Mouse (Mus musculus) B cell, adult 2 months (primary cell): ENCODE measurements around the gene Dync2h1.
"Not testable (repeated sequence)": the region's sequence is repeated elsewhere in the genome, so short reads cannot be mapped to it uniquely, and the experiment has no call there.

Source experiments
- DNase-seq, 2 experiments: peaks; one replicate each; pipeline ENCODE4 v3.0.0; 2022

Gene Dync2h1

GRCm38 (mm10) chr9:7184172-7184896, at the start of gene Dync2h1, which contains the start of gene Dcun1d5:
TSS of gene Dync2h1 (minus strand) at chr9:7184446.
TSS of gene Dcun1d5 (plus strand) at chr9:7184520.
- DNase-seq: peak; percentile 91 to 93

DNA sequence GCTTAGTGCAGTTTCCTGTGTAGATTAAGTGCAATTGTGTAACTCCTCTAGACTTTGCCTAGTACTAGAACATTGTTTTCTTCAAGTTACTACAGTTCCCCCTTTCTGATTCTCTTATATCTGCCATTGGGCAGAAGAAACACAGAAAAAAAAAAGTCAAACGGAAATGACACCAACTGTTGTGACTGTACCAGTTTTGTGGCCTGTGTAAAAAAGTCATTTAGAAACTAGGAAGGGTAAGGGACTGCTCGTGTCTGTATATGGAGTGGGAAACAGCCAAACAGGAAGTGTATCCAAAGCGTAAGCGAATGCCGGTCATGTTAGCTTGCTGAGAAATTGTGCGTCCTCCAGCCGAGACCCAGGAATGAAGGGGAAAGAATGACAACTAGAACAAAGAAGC, 37.2 kb upstream of the Dync2h1 start:
- DNase-seq: peak; percentile 6 to 9

DNA sequence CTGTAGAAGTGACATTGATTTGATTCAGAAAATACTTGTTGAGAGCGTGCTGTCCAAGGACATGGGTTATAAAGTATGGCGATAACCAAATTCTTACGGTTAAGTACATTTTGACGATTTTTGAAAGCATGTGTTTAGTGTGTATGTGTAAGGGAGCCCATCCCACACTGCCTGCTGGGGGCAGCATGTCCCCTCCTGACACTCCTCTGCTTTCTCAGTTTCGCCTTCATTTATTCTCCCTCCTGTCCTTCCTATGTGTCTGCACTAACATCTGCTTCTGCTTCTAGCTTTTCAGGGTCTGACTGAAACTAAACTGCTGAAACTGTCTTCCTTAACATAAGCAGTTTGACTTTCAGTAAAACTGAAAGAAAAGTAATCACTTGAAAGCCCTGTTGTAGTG, 36.8 kb upstream of the Dync2h1 start:
- peak; percentile 31 to 34 for DNase-seq

DNA sequence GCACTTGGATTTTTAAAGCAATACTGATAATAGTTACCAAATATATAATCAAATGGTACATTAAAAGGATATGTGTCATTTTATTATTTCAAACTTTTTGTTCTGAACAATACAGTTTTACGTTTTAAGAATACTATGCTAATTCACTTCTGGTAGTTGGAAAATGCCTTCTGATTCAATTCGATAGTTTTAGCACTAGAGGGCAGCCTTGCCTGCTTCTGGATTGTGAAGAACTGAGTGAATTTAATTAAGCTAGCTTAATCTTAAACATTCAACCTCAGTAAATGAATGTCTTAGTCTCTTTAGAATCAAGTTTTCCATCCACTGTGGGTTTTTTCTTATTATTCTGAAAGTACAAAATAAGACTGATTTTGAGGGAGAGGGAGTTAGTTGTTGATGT, 32.0 kb upstream of the Dync2h1 start:
- DNase-seq: peak; percentile 47 to 58

- not testable (repeated sequence) for DNase-seq
Observed at GRCm38 (mm10) chr9:7190694-7191093, 6.4 kb upstream of the Dync2h1 start.

- no peak for DNase-seq
Observed at GRCm38 (mm10) chr9:7184897-7185291, 648 bp upstream of the Dync2h1 start.

- peak; percentile 87 to 88 for DNase-seq
Observed at GRCm38 (mm10) chr9:7176618-7177610, 7.3 kb downstream of the Dync2h1 start.

- no peak for DNase-seq
Observed at GRCm38 (mm10) chr9:7173756-7174155, 10.5 kb downstream of the Dync2h1 start.

DNA sequence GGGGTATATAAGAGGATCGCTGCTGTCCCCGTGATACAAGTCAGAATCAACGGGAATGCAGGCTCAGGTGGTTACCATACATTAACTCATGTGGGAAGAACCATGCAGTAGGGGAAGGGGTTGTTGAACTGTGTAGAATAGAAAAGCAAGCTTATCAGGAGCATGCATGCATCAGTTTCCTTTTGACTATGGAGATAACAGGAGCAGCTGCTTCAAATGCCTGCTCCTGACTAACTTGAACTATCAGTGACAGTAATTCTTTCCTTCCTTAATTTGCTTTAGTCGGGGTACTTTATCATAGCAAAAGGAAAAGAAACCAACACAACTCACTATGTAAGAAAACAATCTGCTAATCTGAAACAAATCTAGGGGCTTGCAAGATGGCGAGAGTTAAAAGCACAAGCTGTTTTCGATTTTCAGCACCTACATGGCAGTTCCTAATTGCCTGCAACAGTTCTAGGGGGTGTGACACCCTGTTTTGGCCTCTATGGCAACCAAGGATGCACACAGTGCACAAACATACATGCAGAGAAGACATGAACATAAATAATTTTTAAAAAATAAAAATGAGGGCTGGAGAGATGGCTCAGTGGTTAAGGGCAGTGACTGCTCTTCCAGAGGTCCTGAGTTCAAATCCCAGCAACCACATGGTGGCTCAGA, 16.8 kb downstream of the Dync2h1 start:
- DNase-seq: no peak

DNA sequence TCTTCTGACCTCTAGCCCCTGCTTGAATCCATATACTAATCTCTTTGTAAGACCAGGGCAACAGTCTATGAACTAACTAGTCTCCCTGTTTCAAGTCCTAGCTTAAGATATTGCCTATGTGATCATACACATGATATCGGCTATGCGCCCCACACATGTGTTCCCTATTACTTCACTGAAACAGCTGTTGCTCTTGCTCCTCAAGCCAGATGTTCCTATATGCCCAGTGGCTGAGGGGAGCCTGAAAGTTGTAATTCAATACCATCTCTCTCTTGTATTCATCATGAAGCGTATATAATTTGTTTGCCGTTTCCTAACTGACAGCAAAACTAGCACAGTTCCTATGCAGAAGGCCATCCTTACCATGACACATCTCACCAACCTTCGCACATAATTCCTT, 23.6 kb downstream of the Dync2h1 start:
- DNase-seq: no peak

- no peak for DNase-seq
Observed at GRCm38 (mm10) chr9:7159718-7160117, 24.5 kb downstream of the Dync2h1 start.

DNA sequence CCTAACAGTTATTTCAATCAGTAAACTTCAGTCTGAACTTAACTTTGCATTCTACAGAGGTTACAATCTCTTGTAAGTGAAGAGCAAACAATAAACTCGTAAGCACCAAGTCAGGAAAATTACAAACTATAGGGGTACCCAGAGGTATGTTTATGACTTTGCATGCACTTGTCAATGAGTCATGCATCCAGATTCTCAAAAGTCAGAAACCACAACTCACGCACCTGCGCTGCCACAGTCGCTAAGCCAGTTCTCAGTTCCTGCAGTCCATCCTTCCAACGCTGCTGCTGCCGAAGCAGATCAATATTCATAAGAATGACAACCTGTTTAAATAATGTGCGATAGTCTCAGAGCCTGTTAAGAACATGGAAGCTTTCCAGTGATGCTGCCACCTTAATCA, 25.6 kb downstream of the Dync2h1 start:
- no peak for DNase-seq

DNA sequence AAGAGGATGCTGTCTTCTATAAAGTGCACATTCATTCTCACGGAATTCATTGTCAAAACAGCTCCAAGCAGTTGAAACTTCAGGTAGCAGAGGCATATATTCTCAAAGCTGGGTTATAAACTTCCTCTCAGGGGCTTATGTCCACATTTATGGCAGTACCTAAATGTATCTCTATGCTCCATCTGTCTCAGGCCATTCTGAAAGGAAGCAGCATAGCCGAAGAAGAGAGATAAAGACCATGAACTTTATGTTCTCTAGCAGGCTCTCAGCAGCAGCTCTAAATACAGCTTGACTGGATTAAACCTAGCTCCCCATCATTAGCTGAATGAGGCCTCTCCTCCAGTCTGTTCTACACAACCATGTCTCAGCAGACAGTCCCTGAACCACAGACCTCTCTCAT, 29.9 kb downstream of the Dync2h1 start:
- no peak for DNase-seq

DNA sequence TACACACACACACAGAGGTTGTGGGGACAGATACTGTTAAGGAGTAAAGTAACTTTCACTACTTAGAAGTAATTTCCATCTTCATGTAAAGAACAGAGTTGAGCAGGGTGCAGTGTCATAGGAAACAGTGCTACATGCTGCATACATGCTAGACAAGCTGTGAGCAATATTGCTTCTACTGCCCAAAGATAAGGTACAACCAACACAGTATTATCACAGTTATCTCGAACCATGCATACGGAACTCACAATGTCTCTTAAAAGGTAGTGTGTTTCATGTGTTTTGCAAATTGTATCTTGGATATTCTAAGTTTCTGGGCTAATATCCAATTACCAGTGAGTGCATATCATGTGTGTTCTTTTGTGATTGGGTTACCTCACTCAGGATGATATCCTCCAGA, 61.4 kb downstream of the Dync2h1 start:
- no peak for DNase-seq

GRCm38 (mm10) chr9:7110166-7110565, 74.1 kb downstream of the Dync2h1 start:
- DNase-seq: no peak

DNA sequence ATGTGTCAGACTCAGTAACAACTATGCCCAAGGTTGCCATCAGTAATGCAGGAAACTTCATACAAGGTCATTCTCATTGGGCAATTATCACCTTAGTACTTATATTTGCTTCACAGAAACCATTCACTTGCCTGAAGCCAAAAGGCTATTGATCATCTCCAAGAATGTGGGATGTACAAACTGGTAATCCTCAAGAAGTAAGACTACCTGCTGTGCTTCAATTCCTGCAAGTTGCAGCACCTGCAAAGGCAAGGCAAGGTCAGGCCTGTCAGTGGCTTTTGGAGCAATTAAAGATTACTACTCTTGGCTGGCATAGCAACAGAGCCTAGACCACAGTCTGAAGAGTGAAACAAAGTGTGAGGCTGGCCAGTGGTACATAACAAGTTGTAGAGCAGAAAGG, 82.9 kb downstream of the Dync2h1 start:
- DNase-seq: no peak

DNA sequence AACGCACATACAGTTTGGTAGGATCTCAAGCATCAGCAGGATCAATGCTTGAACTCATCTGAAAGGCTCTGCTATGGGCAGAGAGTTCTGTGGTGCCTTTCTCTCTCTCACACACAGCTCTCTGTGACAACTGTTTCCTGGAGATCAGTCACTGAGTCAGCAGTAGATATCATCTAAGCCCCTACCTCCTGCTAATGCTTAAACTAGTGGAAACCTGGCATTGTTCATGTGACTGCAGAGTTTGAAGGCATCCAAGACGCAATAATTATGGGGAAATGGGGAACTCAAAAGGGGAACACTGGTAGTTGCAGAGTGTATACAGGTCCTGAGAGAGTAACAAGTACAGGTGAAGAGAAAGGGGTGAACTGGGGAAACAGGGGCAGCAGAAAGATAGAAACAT, 109.6 kb downstream of the Dync2h1 start:
- DNase-seq: no peak

DNA sequence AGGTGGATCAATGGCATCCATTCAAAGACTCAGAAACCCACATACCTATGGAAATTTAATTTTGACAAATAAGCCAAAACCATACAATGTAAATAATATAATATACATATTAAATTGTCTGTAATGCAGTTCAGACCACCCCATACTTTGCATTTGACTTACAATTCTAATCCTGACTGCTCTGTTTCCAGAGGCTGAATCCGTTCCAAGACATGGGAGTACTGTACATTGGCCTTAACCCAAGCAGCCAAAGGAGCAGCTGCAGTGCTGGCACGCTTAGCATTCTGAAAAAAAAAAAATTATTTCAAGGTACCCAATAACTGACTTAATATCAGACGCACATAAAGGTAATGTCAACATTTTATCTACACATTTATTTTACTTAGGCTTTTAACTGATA, 113.4 kb downstream of the Dync2h1 start:
- no peak for DNase-seq

DNA sequence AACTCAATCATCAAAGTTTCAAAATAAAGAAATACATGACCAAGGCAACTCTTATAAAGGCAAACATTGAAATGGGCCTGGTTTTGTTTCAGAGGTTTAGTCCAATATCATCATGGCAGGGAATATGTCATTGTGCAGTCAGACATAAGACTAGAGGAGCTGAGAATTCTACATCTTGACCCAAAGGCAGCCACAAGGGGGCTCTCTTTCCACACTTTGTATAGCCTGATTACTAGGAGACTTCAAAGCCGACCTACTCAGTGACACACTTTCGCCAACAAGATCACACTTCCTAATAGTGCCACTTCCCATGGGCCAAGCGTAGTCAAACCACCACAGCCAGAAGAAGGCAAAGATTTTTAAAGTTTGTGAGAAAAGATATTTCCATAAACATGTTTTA, 133.7 kb downstream of the Dync2h1 start:
- DNase-seq: peak; percentile 31 to 38

- no peak for DNase-seq
Observed at GRCm38 (mm10) chr9:7042635-7043273, 141.5 kb downstream of the Dync2h1 start.

GRCm38 (mm10) chr9:7041231-7041630, 143.0 kb downstream of the Dync2h1 start:
- no peak for DNase-seq

DNA sequence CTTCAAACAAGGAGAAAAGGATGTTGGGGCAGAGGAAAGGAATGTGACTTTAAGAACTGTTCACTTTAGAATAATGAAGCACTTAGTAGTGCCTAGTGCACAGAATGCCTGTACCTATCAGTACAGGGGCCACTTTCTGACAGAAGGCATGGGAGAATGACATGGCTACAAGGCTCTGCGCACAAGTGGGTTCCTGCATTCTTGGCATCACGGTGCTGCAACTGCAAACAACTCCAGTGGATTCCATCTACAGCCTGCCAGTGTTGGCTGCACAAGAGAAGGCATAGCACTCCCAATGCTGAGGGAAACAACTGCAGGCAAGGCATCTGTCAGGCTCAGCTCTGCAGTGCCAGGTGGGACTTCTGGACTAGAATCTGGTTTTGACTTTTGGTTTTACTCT, 151.7 kb downstream of the Dync2h1 start:
- no peak for DNase-seq

- DNase-seq: no peak
Observed at GRCm38 (mm10) chr9:7015600-7015999, 168.6 kb downstream of the Dync2h1 start.
